Mouse (Mus musculus) c-Kit-positive CD71-positive TER-119-positive erythroid progenitor cells, embryonic 14.5 days (primary cell): ENCODE measurements around the gene Unc13b.

ENCODE experiments used
- DNase-seq: peaks from one replicate; pipeline ENCODE4 v3.0.0-alpha.2; 2013; ENCODE audit warnings: low spot score

Gene Unc13b

GRCm38 (mm10) chr4:43037860-43038566 is 20.7 kb upstream of the Unc13b start:
- DNase-seq = peak; percentile 90

GRCm38 (mm10) chr4:43038567-43039495 is 19.9 kb upstream of the Unc13b start:
- no peak for DNase-seq

GRCm38 (mm10) chr4:43039609-43040008 is 19.1 kb upstream of the Unc13b start:
- DNase-seq = no peak

GRCm38 (mm10) chr4:43040114-43040572 is 18.6 kb upstream of the Unc13b start:
- peak; percentile 96 for DNase-seq

- DNase-seq = no peak
Observed at GRCm38 (mm10) chr4:43040881-43041547, 17.7 kb upstream of the Unc13b start.

GRCm38 (mm10) chr4:43043644-43044357 is 15.0 kb upstream of the Unc13b start:
- no peak for DNase-seq

- no peak for DNase-seq
Observed at GRCm38 (mm10) chr4:43044673-43045072, 14.1 kb upstream of the Unc13b start.

- no peak for DNase-seq
Observed at GRCm38 (mm10) chr4:43045285-43045658, 13.5 kb upstream of the Unc13b start.

GRCm38 (mm10) chr4:43045659-43046302 is 13.0 kb upstream of the Unc13b start, which contains the start of gene Fam214b:
Gene Fam214b (minus strand): TSS chr4:43046220.
- peak; percentile 78 for DNase-seq

GRCm38 (mm10) chr4:43046607-43047006 is 12.1 kb upstream of the Unc13b start:
- no peak for DNase-seq

- DNase-seq = peak; percentile 73
Observed at GRCm38 (mm10) chr4:43047231-43047630, 11.5 kb upstream of the Unc13b start.

- DNase-seq = peak; percentile 69
Observed at GRCm38 (mm10) chr4:43052627-43053026, 6.1 kb upstream of the Unc13b start.

GRCm38 (mm10) chr4:43057654-43058053 is 1.1 kb upstream of the Unc13b start:
- no peak for DNase-seq

GRCm38 (mm10) chr4:43058392-43058752 is 381 bp upstream of the Unc13b start:
- no peak for DNase-seq

- no peak for DNase-seq
Observed at GRCm38 (mm10) chr4:43059697-43060096, 944 bp downstream of the Unc13b start.

- DNase-seq = no peak
Observed at GRCm38 (mm10) chr4:43060286-43060685, 1.5 kb downstream of the Unc13b start.

GRCm38 (mm10) chr4:43065471-43065870 is 6.7 kb downstream of the Unc13b start:
- DNase-seq = no peak

- DNase-seq = no peak
Observed at GRCm38 (mm10) chr4:43074923-43075322, 16.2 kb downstream of the Unc13b start.

GRCm38 (mm10) chr4:43078071-43078718 is 19.4 kb downstream of the Unc13b start:
- no peak for DNase-seq

GRCm38 (mm10) chr4:43082458-43082857 is 23.7 kb downstream of the Unc13b start:
- no peak for DNase-seq

GRCm38 (mm10) chr4:43089950-43090349 is 31.2 kb downstream of the Unc13b start:
- DNase-seq = no peak
